Mouse (Mus musculus) retina, postnatal 1 day (tissue): ENCODE results near the gene Zfp786.
A peak's percentile ranks its signal among the peaks of the same experiment; 100 is the strongest.
"Not testable (repeated sequence)": the region's sequence is repeated elsewhere in the genome, so short reads cannot be mapped to it uniquely, and the experiment has no call there.

Experiments used
- DNase-seq: peaks from one replicate; pipeline ENCODE4 v3.0.0-alpha.2; 2012

Gene Zfp786

DNA sequence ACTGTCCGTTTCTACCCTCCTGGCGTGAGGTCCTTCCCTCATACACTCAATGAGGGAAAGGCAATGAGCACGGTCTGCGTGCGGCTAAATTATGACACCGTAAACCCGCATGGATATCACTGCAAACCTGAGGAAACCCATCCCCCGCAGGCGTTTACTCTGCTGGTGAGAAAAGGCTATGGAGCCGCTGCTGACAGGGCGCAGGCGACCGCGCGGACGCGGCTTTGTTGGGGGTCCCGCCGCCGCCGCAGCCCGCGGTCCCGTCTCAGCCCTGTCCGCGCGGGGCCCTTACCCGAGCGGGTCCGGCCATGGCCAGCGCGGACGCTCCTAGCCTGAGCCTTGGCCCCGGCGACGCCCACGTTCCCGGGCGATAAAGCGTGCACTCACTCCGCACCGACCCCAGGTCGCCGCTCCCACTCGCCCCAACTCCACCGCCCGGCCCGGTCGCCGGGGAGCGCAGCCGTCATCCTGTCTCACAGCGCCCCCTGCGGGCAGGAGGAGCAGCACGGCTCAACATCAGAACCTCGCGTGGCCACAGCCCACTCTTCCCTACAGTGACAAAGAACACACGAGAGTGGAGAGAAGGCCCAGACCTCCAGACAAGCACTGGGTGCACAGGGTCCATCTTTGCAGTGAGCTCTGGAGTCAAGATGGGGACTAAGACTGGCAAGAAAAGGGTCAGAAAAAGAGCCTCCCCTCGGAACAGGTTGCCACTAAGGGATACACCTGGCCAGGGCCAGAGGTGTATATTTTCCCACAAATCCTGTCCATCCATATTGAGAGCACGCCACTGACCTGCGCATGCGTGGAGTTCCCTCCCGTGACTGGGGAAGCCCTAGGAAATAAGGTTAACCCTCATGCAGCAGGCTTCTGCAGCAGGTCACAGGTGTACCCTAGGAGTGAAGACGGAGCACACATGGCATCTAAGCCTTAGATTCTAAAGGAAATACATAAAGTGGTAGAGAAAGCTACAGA lies at the start of gene Zfp786:
Zfp786 (minus strand) TSS at position 764 of the 975 bp plus-strand sequence.
- peak; percentile 96 for DNase-seq

GRCm38 (mm10) chr6:47880166-47880565 lies 49.5 kb upstream of the Zfp786 start:
- no peak for DNase-seq

DNA sequence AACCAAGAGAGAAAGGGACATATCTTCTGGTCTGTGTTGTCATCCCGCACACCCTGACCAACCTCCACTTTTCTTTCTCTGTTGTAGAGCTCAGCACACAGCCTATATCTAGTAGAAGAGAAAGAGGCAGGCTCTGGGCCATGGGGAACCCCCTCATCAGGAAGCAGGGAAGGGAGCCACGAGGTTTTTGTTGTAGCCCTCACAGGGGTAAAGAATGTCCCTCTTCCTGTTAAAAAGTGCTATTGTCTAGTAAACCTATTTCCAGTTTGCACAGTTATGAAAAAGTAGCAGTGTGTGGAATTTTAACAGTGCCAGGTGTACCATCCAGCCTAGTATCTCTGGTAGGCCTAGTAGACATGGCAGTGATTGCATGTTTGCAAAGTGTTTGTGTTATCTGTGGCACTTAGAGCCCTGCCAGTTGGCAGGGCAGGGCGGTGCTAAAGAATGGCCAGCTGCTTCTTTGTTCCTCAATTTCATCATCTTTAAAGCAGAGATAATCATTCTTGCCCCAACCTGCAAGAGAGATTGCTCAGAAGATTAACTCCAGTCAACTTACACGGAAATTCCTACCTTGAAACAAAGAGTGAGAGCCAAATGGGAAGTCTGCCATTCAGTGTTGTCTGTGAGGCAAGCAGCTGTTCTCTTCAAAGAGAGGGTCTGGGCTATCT lies 48.5 kb upstream of the Zfp786 start:
- no peak for DNase-seq

DNA sequence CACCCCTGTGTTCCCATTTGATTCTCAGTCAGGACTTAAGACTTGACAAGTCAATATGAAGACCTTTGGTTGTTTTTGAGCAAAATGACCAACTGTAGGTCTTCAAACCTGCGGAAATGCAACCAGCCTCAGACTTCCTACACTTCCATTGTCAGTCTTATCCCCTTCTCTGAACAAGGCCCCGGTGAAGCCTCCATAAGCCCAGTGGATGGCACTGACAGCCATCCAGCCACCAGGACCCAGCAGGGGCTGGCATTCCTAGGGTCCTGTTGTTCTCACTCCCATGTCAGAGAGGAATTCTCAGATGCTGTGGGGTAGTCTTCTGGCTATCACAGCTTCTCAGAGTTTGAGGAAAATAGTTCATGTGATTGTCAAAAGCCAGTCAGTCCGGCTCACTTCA lies 47.9 kb upstream of the Zfp786 start:
- DNase-seq: peak; percentile 2

DNA sequence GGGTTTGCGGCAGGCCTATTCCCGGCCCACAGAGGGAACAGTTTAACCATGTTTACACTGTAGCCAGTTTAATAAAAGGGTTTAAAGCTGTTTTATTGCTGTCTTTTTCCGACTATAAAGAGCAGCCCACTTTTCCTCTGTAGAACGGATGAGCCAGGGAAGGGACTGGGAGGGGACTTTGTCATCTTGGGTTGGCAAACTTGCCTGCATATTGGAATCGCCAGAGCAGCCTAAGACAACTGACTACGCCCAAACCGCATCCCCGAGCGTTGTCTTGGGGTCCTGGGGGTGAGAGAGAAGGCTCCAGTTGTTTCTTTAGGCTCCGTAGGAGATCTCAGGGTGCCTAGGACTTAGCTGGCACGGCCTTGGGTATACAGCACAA lies 47.5 kb upstream of the Zfp786 start:
- no peak for DNase-seq

- DNase-seq: peak; percentile 96
These were observed 46.9 kb upstream of the Zfp786 start for GRCm38 (mm10) chr6:47877461-47878132.

DNA sequence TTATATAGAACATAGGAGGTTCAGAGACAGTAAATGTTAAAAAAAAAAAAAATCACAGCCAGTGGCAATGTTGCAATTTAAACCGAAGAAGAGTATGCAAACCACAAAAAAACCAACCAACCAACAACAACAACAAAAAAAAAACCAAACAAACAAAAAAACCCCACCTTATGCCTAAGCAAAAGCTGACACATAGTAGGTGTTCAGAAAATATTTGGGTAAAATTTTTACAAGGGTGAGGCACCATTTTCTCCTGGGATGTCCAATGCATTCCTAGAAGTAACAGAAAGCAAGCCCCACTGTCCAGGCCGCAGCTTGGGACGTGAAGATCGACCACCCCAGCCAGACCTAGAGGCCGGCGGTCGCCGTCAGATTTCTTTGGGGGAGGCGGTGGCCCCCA lies 46.4 kb upstream of the Zfp786 start, which contains the start of gene Zfp282:
Zfp282 (plus strand) TSS at position 147 of the 400 bp plus-strand sequence.
- no peak for DNase-seq

GRCm38 (mm10) chr6:47872266-47872665 lies 41.6 kb upstream of the Zfp786 start:
- no peak for DNase-seq

DNA sequence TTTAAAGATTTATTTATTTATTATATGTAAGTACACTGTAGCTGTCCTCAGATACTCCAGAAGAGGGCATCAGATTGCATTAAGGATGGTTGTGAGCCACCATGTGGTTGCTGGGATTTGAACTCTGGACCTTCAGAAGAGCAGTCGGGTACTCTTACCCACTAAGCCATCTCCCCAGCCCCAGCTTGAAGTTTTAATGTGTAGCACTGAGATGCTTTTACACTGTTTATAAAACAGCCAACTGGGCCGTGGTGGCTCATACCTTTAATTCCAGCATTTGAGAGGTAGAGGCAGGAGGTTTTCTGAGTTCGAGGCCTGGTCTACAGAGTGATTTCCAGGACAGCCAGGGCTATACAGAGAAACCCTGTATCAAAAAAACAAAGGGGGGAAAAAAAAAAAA lies 27.1 kb upstream of the Zfp786 start:
- DNase-seq: not testable (repeated sequence)

DNA sequence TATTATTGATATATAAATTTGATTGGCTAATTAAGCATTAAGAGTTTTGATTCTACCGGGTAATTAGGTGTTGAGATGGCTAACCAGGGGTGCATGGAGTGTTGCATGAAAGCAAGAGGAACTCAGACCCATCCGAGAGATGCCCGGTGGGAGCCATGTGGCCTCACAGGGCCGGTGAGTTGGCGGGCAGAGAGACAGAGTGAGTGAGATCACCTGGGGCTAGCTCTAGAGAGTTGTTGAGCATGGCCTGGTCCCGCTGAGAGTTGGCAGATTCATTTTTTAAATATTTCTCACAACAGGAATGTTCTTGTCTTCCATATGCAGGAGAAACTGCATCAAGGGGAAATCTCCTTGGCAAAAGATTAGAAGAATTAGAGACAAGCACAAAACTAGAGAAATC lies 26.6 kb upstream of the Zfp786 start:
- no peak for DNase-seq

DNA sequence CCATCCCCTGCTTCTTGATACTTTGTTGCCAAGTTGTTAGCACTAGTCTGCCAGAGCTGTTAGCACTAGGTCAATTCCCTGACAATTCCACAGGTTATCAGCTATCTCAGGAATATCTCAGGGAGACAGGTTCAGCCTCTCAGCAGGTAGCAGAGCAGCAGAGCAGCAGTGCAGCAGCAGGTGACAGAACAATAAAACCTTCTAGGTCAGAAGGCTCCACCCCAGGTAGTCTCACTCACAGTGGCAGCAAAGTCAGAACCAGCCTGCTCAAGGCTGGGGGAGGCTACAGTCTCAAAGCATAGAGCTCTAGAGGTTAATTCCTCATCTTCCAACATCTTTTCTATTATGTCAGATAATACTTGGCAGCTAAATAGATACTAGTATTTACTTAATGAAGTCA lies 15.1 kb upstream of the Zfp786 start:
- DNase-seq: no peak

DNA sequence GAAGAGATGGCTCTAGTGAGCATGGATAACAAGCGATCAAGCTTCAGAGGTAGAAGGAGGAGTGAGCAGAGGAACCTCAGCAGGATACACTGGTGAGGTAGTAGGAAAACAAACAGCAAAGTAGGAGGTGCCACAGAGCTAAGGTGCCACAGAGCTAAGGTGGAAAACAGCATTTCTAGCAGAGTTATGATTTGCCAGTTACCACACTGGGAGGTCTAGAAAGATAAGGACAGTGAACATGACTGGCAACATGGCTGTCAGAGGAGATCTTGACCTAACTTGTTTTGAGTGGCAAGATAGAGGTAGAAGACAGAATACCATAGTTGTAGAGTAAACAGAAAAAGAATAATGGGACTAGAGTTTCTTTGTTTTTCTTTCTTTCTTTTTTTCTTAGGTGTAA lies 11.7 kb upstream of the Zfp786 start:
- DNase-seq: no peak

DNA sequence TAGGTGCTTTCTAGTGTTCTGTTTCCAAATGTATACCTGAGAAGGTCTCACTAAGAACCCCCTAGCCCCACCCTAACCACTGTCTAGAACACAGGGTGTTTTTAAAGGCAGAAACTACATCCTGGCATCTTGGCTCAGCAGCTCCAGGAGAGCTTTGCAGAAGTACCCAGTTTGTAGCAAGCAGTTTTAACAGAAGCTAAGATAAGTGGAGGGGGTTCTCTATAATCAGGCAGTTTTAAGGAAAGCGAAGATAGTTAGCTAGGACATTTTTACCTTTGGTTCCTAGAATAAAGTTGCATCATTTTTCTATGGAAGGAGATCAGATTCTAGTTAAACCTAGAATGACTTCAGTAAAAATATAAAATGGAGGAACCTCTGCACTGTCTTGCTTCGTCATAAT lies 11.2 kb upstream of the Zfp786 start:
- DNase-seq: no peak

DNA sequence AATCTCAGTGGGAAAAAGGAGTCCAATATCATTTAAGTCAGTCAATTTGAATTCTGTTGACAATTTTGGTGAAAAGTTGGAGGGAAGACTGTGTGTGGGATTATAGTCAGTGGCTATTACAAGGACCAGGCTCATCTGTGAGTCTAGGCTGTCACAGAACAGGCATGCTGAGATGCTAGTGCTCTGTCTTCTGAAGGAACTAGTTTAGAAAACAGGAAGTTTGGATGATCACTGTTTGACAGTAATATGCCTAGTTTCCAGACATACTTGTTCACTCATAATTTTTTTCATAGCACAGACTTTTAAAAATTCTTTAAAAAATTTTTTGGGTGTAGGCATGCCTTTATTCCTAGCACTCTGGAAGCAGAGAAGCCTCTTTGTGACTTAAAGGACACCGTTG lies 10.4 kb upstream of the Zfp786 start:
- DNase-seq: no peak

GRCm38 (mm10) chr6:47837630-47838029 lies 7.0 kb upstream of the Zfp786 start:
- no peak for DNase-seq

DNA sequence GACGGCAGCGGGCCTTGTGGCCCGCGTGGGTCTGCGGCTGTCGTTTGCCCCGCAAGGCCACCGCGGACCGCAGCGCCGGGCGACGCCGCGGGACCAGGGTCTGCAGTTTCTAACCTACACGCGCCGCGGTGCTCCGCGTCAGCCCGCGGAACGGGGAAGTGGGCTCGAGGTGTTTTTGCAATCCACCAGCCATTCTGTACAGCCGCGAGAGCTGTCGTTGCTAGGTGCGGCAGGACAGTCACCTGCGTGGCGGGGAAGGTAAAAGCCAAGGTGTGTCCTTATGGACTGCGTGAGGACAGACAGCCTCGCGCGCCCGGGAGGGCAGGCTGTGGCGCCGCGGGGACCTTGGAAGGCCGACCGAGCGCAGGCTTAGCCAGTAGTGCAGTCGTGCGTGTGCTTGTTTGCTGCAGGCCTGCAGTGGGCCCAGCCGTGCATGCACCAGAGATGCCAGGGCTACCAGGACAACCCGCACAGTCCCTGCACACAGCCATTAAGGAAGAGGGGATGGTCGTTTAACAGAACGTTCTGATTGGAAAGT lies 5.4 kb upstream of the Zfp786 start:
- DNase-seq: peak; percentile 70

DNA sequence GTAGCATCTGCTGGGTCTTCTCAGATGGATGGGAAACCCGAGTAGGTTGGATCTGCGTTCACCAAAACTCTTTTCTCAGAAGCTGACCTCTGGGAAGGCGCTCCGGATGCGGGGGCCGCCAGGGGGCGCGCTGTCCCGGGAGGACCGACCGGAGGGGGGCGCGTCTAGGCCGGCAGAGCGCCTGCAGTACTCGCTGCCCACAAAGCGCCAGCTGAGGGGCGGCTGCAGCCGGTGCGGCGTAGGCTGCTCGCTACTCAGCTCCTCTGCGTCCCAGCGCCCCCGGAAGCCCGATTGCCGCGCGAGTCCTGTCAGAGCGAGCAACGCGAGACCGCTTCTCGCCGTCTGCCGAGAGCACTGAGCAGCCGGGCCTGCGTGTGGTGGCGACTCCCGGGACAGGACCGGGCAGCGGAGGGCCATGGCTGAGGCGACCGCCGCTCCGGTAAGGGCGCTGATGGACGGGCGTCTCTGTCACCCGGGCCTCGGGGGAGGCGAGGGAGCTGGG lies 4.9 kb upstream of the Zfp786 start, which contains the start of gene Zfp398:
Zfp398 (plus strand) TSS at position 180 of the 502 bp plus-strand sequence.
- DNase-seq: peak; percentile 97

- no peak for DNase-seq
These were observed 1.6 kb upstream of the Zfp786 start for GRCm38 (mm10) chr6:47832220-47832619.

DNA sequence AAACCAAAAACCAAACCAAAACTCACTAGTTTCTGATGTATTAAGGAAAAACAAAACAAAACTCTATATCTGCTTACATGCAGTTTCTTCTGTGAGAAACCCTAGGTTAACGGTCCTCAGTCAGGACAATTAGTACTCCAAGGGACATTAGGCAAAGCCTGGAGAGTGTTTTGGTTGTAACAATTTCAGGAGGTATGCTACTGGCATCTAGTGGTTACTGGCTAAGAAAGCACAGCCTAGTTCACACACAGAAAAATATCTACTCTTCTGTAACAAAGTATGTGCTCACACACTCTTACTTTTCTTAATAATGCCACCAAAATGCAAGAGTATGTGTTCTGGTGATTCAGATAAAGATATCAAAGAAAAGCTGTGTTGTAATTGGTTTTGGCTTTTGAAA lies 1.7 kb downstream of the Zfp786 start:
- peak; percentile 65 for DNase-seq

GRCm38 (mm10) chr6:47827462-47827861 lies 3.2 kb downstream of the Zfp786 start:
- DNase-seq: no peak

- no peak for DNase-seq
These were observed 6.4 kb downstream of the Zfp786 start for GRCm38 (mm10) chr6:47824241-47824640.

GRCm38 (mm10) chr6:47821776-47822175 lies 8.9 kb downstream of the Zfp786 start:
- DNase-seq: no peak

DNA sequence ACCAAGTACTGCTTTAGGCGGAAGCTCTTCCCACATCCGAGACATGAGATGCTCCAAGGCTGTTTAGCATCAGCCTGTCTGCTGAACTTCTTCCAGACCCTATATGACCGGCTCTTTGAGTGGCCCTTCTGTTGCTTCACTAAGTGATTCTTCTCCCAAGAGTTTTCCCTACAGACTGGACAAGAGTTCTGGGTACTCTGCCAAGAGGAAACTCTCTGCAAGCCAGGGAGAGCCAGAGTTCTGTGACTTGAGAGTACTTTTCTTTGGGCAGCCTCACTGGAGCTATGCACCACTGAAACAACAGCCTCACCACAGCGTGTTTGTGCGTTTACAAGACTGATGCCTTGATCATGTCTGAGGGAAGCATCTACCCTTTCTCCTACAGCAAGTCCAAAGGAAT lies 9.4 kb downstream of the Zfp786 start:
- DNase-seq: no peak
